ENCODE assay signal across 8 mouse cellular contexts in genomic region chr1:138136373-138136779, GRCm38 (mm10). TPM values are rescaled to one million over a fixed set of nuclear protein-coding genes. Genes with fewer than 3 reads are reported as not detected.
DNase-seq lines count a peak whose midpoint lies in the region; ATAC-seq lines count a peak whose summit lies in the region.

No protein-coding gene starts in this region.

- ATAC-seq in granulocyte monocyte progenitor cell, adult 5-6 weeks (replicated peaks; ENCODE audit: poor library complexity, severe bottlenecking): peak; percentile 90
- peak; percentile 88 for ATAC-seq in megakaryocyte progenitor cell, adult 5-6 weeks (replicated peaks; ENCODE audit: poor library complexity)
- ATAC-seq in erythroblast, adult 5-6 weeks (replicated peaks; ENCODE audit: low FRiP score, poor library complexity, severe bottlenecking): no peak

- DNase-seq in adrenal gland, adult 2 months: peak; percentile 43
- DNase-seq in embryo, embryonic 10.5 days (ENCODE audit: low spot score): peak; percentile 66
- peak; percentile 7 for DNase-seq in kidney, adult 18-20 months
- DNase-seq in left cerebral cortex, postnatal 36 days (ENCODE audit: low spot score in 2 of 2): peak; percentile 67 to 73
- peak; percentile 42 for DNase-seq in right cerebral cortex, postnatal 14 days

- intact Hi-C loops in left cerebral cortex, postnatal 36 days (cut with DNase I): loop anchor here (10.0 kb wide), 1 partner anchor 698 kb away; no protein-coding TSS in a partner anchor

RNA-seq across cellular contexts. Expression of gene Ptprc, which starts 39.1 kb away (rescaled TPM):
- 1 to 10 TPM; 6.2 to 8.9 TPM for total RNA-seq in adrenal gland, adult 2 months (2021)
- polyA plus RNA-seq in adrenal gland, adult 2 months (2012; rRNA removed): 4.6 and 6.2 TPM in 2 replicates
- 114 and 122 TPM in 2 replicates for total RNA-seq in granulocyte monocyte progenitor cell, adult 5-6 weeks (2014; fragmentation: Nextera tagmentation)
- 166 and 176 TPM in 2 replicates for total RNA-seq in granulocyte monocyte progenitor cell, adult 5-6 weeks (2017)
- total RNA-seq in left cerebral cortex, postnatal 36 days (2021): 1 to 10 TPM; 2.3 to 3.2 TPM
- total RNA-seq in megakaryocyte progenitor cell, adult 5-6 weeks (2015): 125 and 141 TPM in 2 replicates
- 142 and 173 TPM in 2 replicates for total RNA-seq in megakaryocyte progenitor cell, adult 5-6 weeks (2017)
- total RNA-seq in erythroblast, adult 5-6 weeks (2015; ENCODE audit: low replicate concordance): 74.6 and 86.8 TPM in 2 replicates
- total RNA-seq in erythroblast, adult 5-6 weeks (2017; ENCODE audit: low replicate concordance): 83.0 and 85.5 TPM in 2 replicates

Comparison
In these comparisons a context has a peak if more than half of its experiments do, and no peak if none do; other contexts are left out.
1. DNase-seq: peak in every context shown above with its lines; median percentile 70 in left cerebral cortex, postnatal 36 days; 66 in embryo, embryonic 10.5 days; 43 in adrenal gland, adult 2 months; 42 in right cerebral cortex, postnatal 14 days; 7 in kidney, adult 18-20 months.
2. RNA of gene Ptprc, which starts 39.1 kb away (total RNA-seq): 114 to 176 TPM in granulocyte monocyte progenitor cell, adult 5-6 weeks, 125 to 173 TPM in megakaryocyte progenitor cell, adult 5-6 weeks and 74.6 to 86.8 TPM in erythroblast, adult 5-6 weeks; 6.2 to 8.9 TPM in adrenal gland, adult 2 months and 2.3 to 3.2 TPM in left cerebral cortex, postnatal 36 days; every median in the first group is over 4 times any median in the second.